In the genomic region with DNA sequence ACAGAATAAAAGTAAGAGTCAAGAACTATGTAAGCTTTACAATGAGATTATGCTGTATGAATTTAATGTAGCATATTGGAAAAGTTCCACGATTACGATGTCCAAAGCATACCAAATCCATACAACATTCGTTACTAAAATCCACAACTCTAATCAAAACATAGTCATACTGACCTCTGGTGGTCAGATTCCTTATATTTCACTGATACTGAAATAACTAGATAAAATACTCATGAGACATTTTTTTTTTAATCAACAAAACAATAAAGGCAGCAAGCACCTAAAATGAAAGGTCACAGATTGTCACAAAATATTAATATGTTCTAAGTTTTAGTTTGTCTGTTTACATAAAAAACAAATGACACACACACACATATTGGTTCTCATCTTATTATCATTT, we compare ENCODE assay signal across 8 mouse cellular contexts. TPM values are rescaled to one million over a fixed set of nuclear protein-coding genes. Genes with fewer than 3 reads are reported as not detected.
DNase-seq lines count a peak whose midpoint lies in the region; ATAC-seq and TF ChIP-seq lines count a peak whose summit lies in the region.

No protein-coding gene starts in this region.

- no peak overlapping the region for H3K9ac ChIP-seq in neural tube, embryonic 12.5 days
- no peak overlapping the region for H3K9ac ChIP-seq in hindbrain, embryonic 14.5 days
- no peak overlapping the region for H3K9ac ChIP-seq in midbrain, embryonic 12.5 days (replicated peaks)

- H3K27ac ChIP-seq in neural tube, embryonic 12.5 days: no peak overlapping the region
- H3K27ac ChIP-seq in hindbrain, embryonic 14.5 days: no peak overlapping the region
- H3K27ac ChIP-seq in midbrain, embryonic 12.5 days (replicated peaks): no peak overlapping the region
- no peak overlapping the region for H3K27ac ChIP-seq in thymus, adult 2 months (ENCODE audit: control insufficient read depth, insufficient read depth, low read length)

- no peaks in the 10 kb centered on the region for H3K36me3 ChIP-seq in neural tube, embryonic 12.5 days
- no peaks in the 10 kb centered on the region for H3K36me3 ChIP-seq in hindbrain, embryonic 14.5 days (replicated peaks; ENCODE audit: control insufficient read depth, insufficient read depth)
- H3K36me3 ChIP-seq in midbrain, embryonic 12.5 days: no peaks in the 10 kb centered on the region
- no peaks in the 10 kb centered on the region for H3K36me3 ChIP-seq in thymus, adult 2 months (ENCODE audit: control insufficient read depth, insufficient read depth, low read length)

- TF ChIP-seq CTCF in thymus, adult 2 months (IDR thresholded peaks at IDR 0.05; ENCODE audit: borderline replicate concordance, control insufficient read depth, extremely low read depth, insufficient read depth, low read length, poor library complexity): no peak

- no peaks in the 10 kb centered on the region for H3K9me3 ChIP-seq in neural tube, embryonic 12.5 days
- no peaks in the 10 kb centered on the region for H3K9me3 ChIP-seq in hindbrain, embryonic 14.5 days (ENCODE audit: control insufficient read depth, low read length)
- no peaks in the 10 kb centered on the region for H3K9me3 ChIP-seq in midbrain, embryonic 12.5 days

- H3K4me2 ChIP-seq in neural tube, embryonic 12.5 days (replicated peaks): peak overlapping the region; percentile 98
- H3K4me2 ChIP-seq in hindbrain, embryonic 14.5 days (replicated peaks): peak overlapping the region; percentile 81; the same call in 1 of the 2 replicates
- peak overlapping the region; percentile 84; the same call in 1 of the 2 replicates for H3K4me2 ChIP-seq in midbrain, embryonic 12.5 days (replicated peaks)

- H3K4me1 ChIP-seq in neural tube, embryonic 12.5 days: peaks cover 4% of the 10 kb centered on the region; the same call in 1 of the 2 replicates
- peaks cover 6% of the 10 kb centered on the region for H3K4me1 ChIP-seq in hindbrain, embryonic 14.5 days (replicated peaks; ENCODE audit: control insufficient read depth, insufficient read depth, low read length)
- H3K4me1 ChIP-seq in midbrain, embryonic 12.5 days: peaks cover 10% of the 10 kb centered on the region
- no peaks in the 10 kb centered on the region; the same call in 1 of the 2 replicates for H3K4me1 ChIP-seq in thymus, adult 2 months (replicated peaks; ENCODE audit: control insufficient read depth, insufficient read depth, low read length)

- peak; percentile 12 to 83 for DNase-seq in cerebellum, postnatal 10 days
- DNase-seq in cerebellum, adult 9-11 months: no peak
- DNase-seq in neural tube, embryonic 10.5 days (ENCODE audit: extremely low spot score, low spot score): no peak
- DNase-seq in hindbrain, embryonic 14.5 days (ENCODE audit: low spot score): peak; percentile 83
- no peak for DNase-seq in right cerebral cortex, adult 18-20 months
- DNase-seq in thymus, adult 2 months: no peak

- no peak overlapping the region for H3K4me3 ChIP-seq in neural tube, embryonic 12.5 days
- peak overlapping the region; percentile 77; the same call in 1 of the 2 replicates for H3K4me3 ChIP-seq in hindbrain, embryonic 14.5 days (replicated peaks; ENCODE audit: low read length)
- H3K4me3 ChIP-seq in midbrain, embryonic 12.5 days: no peak overlapping the region
- no peak overlapping the region for H3K4me3 ChIP-seq in thymus, adult 2 months (ENCODE audit: control insufficient read depth, insufficient read depth, low read length)

- 43% methylated on average over 3 of the region's 3 CpGs for WGBS in neural tube, embryonic 12.5 days
- WGBS in hindbrain, embryonic 14.5 days: 34% methylated on average over 3 of the region's 3 CpGs
- 34% methylated on average over 3 of the region's 3 CpGs for WGBS in midbrain, embryonic 12.5 days
- WGBS in thymus, adult 2 months: 10% methylated on average over 3 of the region's 3 CpGs

- no peaks in the 10 kb centered on the region for H3K27me3 ChIP-seq in neural tube, embryonic 12.5 days (replicated peaks)
- no peaks in the 10 kb centered on the region for H3K27me3 ChIP-seq in hindbrain, embryonic 14.5 days (ENCODE audit: control insufficient read depth, insufficient read depth, low read length)
- no peaks in the 10 kb centered on the region for H3K27me3 ChIP-seq in midbrain, embryonic 12.5 days
- no peaks in the 10 kb centered on the region for H3K27me3 ChIP-seq in thymus, adult 2 months (ENCODE audit: control insufficient read depth, insufficient read depth, low read length)

- ATAC-seq in neural tube, embryonic 12.5 days (ENCODE audit: low FRiP score, low read depth): no peak
- no peak for ATAC-seq in hindbrain, embryonic 14.5 days (ENCODE audit: low FRiP score)
- ATAC-seq in midbrain, embryonic 12.5 days (ENCODE audit: low FRiP score, low read depth): no peak

- no peak for TF ChIP-seq POLR2A in thymus, adult 2 months (IDR thresholded peaks at IDR 0.05; ENCODE audit: control insufficient read depth, extremely low read depth, insufficient read depth, low read length, poor library complexity)

RNA-seq across cellular contexts. Expression of gene Ncapg, which starts 1.4 kb away (rescaled TPM):
- polyA plus RNA-seq in neural tube, embryonic 12.5 days (2016; fragmentation: Nextera tagmentation; extraction: Ambion mirVana): 38.6 and 40.5 TPM in 2 replicates
- 7.9 and 9.5 TPM in 2 replicates for polyA plus RNA-seq in hindbrain, embryonic 14.5 days (2014; fragmentation: Nextera tagmentation; extraction: Ambion mirVana)
- 57.5 and 60.3 TPM in 2 replicates for polyA plus RNA-seq in midbrain, embryonic 12.5 days (2016; fragmentation: Nextera tagmentation; extraction: Ambion mirVana)
- 6.0 and 8.3 TPM in 2 replicates for polyA plus RNA-seq in thymus, adult 2 months (2012; rRNA removed)

RNA-seq across cellular contexts. Expression of gene Fam184b, which starts 28.9 kb away (rescaled TPM):
- polyA plus RNA-seq in neural tube, embryonic 12.5 days (2016; fragmentation: Nextera tagmentation; extraction: Ambion mirVana): 1.1 and 1.8 TPM in 2 replicates
- polyA plus RNA-seq in hindbrain, embryonic 14.5 days (2014; fragmentation: Nextera tagmentation; extraction: Ambion mirVana): 6.7 and 9.7 TPM in 2 replicates
- 0.65 and 1.0 TPM in 2 replicates for polyA plus RNA-seq in midbrain, embryonic 12.5 days (2016; fragmentation: Nextera tagmentation; extraction: Ambion mirVana)
- 0.05 TPM in 2 replicates for polyA plus RNA-seq in thymus, adult 2 months (2012; rRNA removed)

Comparison
In these comparisons a context has a peak if more than half of its experiments do, and no peak if none do; other contexts are left out.
1. DNase-seq: peak in cerebellum, postnatal 10 days (2 of 2) and hindbrain, embryonic 14.5 days (single experiment); none in cerebellum, adult 9-11 months (single experiment), neural tube, embryonic 10.5 days (single experiment), right cerebral cortex, adult 18-20 months (single experiment) and thymus, adult 2 months (single experiment).
2. Peak in every context shown above with its lines, with median percentiles within 50 percentile points of each other: H3K4me2 ChIP-seq.